Mouse (Mus musculus) embryonic facial prominence, embryonic 13.5 days (tissue): ENCODE measurements around the gene Rrp36. TPM values are rescaled to one million over a fixed set of nuclear protein-coding genes. Genes with fewer than 3 reads are reported as not detected.

Experiments
- ATAC-seq: fragments of 200-750 bp; cut with Nextera tagmentation; 2 replicates; pipeline ENCODE4 v1.8.0; 2017; ENCODE audit warnings: low read depth; ENCODE audit not compliant: insufficient number of reproducible peaks, insufficient read depth, low FRiP score, low TSS enrichment
- H3K27ac ChIP-seq: fragments of 300-500 bp; sonication (generic); 2 replicates; pipeline ENCODE4 v1.5.1; 2015; ENCODE audit warnings: moderate library complexity, mild to moderate bottlenecking, inconsistent platforms
- H3K27me3 ChIP-seq: fragments of 300-500 bp; sonication (generic); 2 replicates; pipeline ENCODE4 v1.6.1; 2015; ENCODE audit warnings: mild to moderate bottlenecking, inconsistent platforms
- H3K36me3 ChIP-seq: fragments of 300-500 bp; sonication (generic); 2 replicates; pipeline ENCODE4 v1.6.1; 2015; ENCODE audit warnings: mild to moderate bottlenecking, inconsistent platforms
- H3K4me1 ChIP-seq: fragments of 300-500 bp; sonication (generic); 2 replicates; pipeline ENCODE4 v1.6.1; 2015; ENCODE audit warnings: inconsistent platforms
- H3K4me2 ChIP-seq: fragments of 300-500 bp; sonication (generic); 2 replicates; pipeline ENCODE4 v1.6.1; 2015; ENCODE audit warnings: moderate library complexity, mild to moderate bottlenecking, inconsistent platforms
- H3K4me3 ChIP-seq: fragments of 300-500 bp; sonication (generic); 2 replicates; pipeline ENCODE4 v1.5.1; 2015; ENCODE audit warnings: mild to moderate bottlenecking, inconsistent platforms
- H3K9ac ChIP-seq: fragments of 300-500 bp; sonication (generic); 2 replicates; pipeline ENCODE4 v1.6.1; 2015; ENCODE audit warnings: mild to moderate bottlenecking, inconsistent platforms
- H3K9me3 ChIP-seq: fragments of 300-500 bp; sonication (generic); 2 replicates; pipeline ENCODE4 v1.6.1; 2016; ENCODE audit warnings: inconsistent platforms
- WGBS: fragments of 180-500 bp; shearing (Covaris S2); methylation state at CpG from one replicate; pipeline ENCODE4 v1.1.7; 2015; ENCODE audit warnings: mixed read lengths; 5-methylcytosine and 5-hydroxymethylcytosine counted together
- polyA plus RNA-seq: library from polyadenylated mRNA; unstranded; fragments of >200 nt; fragmentation: Nextera tagmentation; extraction: Ambion mirVana; gene quantifications from 2 replicates; pipeline ENCODE4 v1.2.1, GENCODE M21; 2015

Rrp36 gene
- polyA plus RNA-seq, 1 experiment from 2014 or later: 75.6 TPM

DNA sequence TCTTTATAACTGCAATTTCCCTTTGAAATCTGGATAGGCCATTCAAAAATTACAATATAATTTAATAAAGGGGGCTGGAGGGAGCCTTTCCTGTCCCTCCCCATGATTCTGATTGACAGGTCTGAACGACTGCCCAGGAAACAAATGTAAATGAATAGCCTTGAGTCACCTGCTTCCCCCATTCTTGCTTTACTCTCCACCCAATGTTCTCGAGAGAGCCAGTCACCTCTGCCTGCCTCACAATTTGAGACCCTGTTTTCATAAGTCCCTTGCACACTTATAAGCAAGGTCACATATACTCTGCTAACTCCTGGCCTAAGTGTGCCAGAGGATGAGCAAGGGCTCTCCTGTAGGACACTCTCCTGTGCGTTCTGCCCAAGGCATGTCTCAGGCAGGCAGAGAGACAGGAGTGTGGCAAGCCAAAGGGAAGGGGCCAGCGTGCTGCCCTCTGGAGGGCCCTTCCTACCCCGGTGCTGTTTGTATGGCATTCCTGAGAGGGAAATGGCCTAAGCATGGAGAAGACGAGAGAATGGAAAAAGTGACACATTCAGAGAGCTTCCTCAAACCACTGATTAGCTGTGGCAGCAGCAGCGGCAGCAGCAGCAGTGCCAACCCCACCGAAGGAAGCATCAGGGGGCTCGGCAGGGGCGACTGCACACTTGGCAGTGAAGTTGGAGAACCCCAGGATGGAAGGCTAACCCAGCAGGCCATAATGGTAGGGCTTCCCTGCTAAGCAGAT, 50.2 kb downstream of the Rrp36 start:
- WGBS: 15% methylated on average over 10 of the region's 10 CpGs
- no peak for ATAC-seq

GRCm38 (mm10) chr17:46622269-46622668, 51.9 kb downstream of the Rrp36 start:
- no peak for ATAC-seq
- H3K9ac ChIP-seq: 0 out of 2 replicates have a peak overlapping the region, but pooled peaks have one; percentile 37
- H3K27ac ChIP-seq: peak overlapping the region; percentile 99
- peak overlapping the region; percentile 55 for H3K4me2 ChIP-seq
- peaks cover 99% of the 10 kb centered on the region for H3K4me1 ChIP-seq
- H3K4me3 ChIP-seq: no peak overlapping the region
- WGBS: 69% methylated on average over 11 of the region's 11 CpGs
- H3K36me3 ChIP-seq: no peaks in the 10 kb centered on the region
- H3K9me3 ChIP-seq: no peaks in the 10 kb centered on the region
- no peaks in the 10 kb centered on the region for H3K27me3 ChIP-seq

More for the DNA sequence above, 50.2 kb downstream of the Rrp36 start:
- no peaks in the 10 kb centered on the region for H3K9me3 ChIP-seq
- peaks cover 90% of the 10 kb centered on the region for H3K4me1 ChIP-seq
- no peaks in the 10 kb centered on the region for H3K36me3 ChIP-seq
- H3K4me2 ChIP-seq: peak overlapping the region; percentile 80
- H3K27ac ChIP-seq: peak overlapping the region; percentile 99
- H3K27me3 ChIP-seq: no peaks in the 10 kb centered on the region
- peak overlapping the region; percentile 29 for H3K4me3 ChIP-seq
- H3K9ac ChIP-seq: peak overlapping the region; percentile 65

GRCm38 (mm10) chr17:46621324-46621723, 52.8 kb downstream of the Rrp36 start:
- 48% methylated on average over 15 of the region's 15 CpGs for WGBS
- Histone ChIP-seq H3K27me3 (no peaks in the 10 kb centered on the region), H3K4me3 (no peak overlapping the region), H3K4me1 (peaks cover 97% of the 10 kb centered on the region), H3K36me3 (no peaks in the 10 kb centered on the region), H3K4me2 (peak overlapping the region; percentile 55), H3K9me3 (no peaks in the 10 kb centered on the region), H3K9ac (peak overlapping the region; percentile 46; the same call in 1 of the 2 replicates), H3K27ac (peak overlapping the region; percentile 99)
- ATAC-seq: no peak

- H3K4me1 ChIP-seq: peaks cover 96% of the 10 kb centered on the region
- no peaks in the 10 kb centered on the region for H3K9me3 ChIP-seq
- no peak for ATAC-seq
- 15% methylated on average over 16 of the region's 16 CpGs for WGBS
- peak overlapping the region; percentile 99 for H3K27ac ChIP-seq
- H3K9ac ChIP-seq: peak overlapping the region; percentile 66
- peak overlapping the region; percentile 27 for H3K4me3 ChIP-seq
- no peaks in the 10 kb centered on the region for H3K27me3 ChIP-seq
- no peaks in the 10 kb centered on the region for H3K36me3 ChIP-seq
- peak overlapping the region; percentile 55 for H3K4me2 ChIP-seq
Measured at GRCm38 (mm10) chr17:46619683-46620357, 54.3 kb downstream of the Rrp36 start.

- no peaks in the 10 kb centered on the region for H3K27me3 ChIP-seq
- peaks cover 96% of the 10 kb centered on the region for H3K4me1 ChIP-seq
- peak overlapping the region; percentile 27 for H3K4me3 ChIP-seq
- peak overlapping the region; percentile 99 for H3K27ac ChIP-seq
- peak overlapping the region; percentile 55 for H3K4me2 ChIP-seq
- 0 out of 2 replicates have a peak, but pooled peaks have one; percentile 43 for ATAC-seq
- no peaks in the 10 kb centered on the region for H3K36me3 ChIP-seq
- no peaks in the 10 kb centered on the region for H3K9me3 ChIP-seq
- WGBS: 4% methylated on average over 27 of the region's 27 CpGs
- H3K9ac ChIP-seq: peak overlapping the region; percentile 66
Measured at GRCm38 (mm10) chr17:46618769-46619682, 55.1 kb downstream of the Rrp36 start.

- H3K4me2 ChIP-seq: peak overlapping the region; percentile 55
- H3K27me3 ChIP-seq: no peaks in the 10 kb centered on the region
- peak overlapping the region; percentile 27 for H3K4me3 ChIP-seq
- ATAC-seq: 0 out of 2 replicates have a peak, but pooled peaks have one; percentile 33
- H3K4me1 ChIP-seq: peaks cover 96% of the 10 kb centered on the region
- H3K27ac ChIP-seq: peak overlapping the region; percentile 99
- under 1% methylated on average over 6 of the region's 6 CpGs for WGBS
- no peaks in the 10 kb centered on the region for H3K36me3 ChIP-seq
- H3K9ac ChIP-seq: peak overlapping the region; percentile 66
- H3K9me3 ChIP-seq: no peaks in the 10 kb centered on the region
Measured at GRCm38 (mm10) chr17:46618394-46618768, 55.8 kb downstream of the Rrp36 start.

- Histone ChIP-seq H3K4me2 (peak overlapping the region; percentile 55), H3K4me1 (peaks cover 96% of the 10 kb centered on the region), H3K27me3 (no peaks in the 10 kb centered on the region), H3K36me3 (no peaks in the 10 kb centered on the region), H3K4me3 (peak overlapping the region; percentile 27), H3K27ac (peak overlapping the region; percentile 99), H3K9ac (peak overlapping the region; percentile 66), H3K9me3 (no peaks in the 10 kb centered on the region)
- ATAC-seq: no peak
- WGBS: 36% methylated on average over 12 of the region's 12 CpGs
Measured at GRCm38 (mm10) chr17:46617799-46618198, 56.4 kb downstream of the Rrp36 start.

Other genes starting within 250 kb of the Rrp36 start
- 1.1 and 3.3 TPM in 2 replicates for gene Crip3, start 245.4 kb downstream of the Rrp36 start, polyA plus RNA-seq
- not detected in 2 replicates for gene Slc22a7, start 235.9 kb downstream of the Rrp36 start, polyA plus RNA-seq
- 0.14 and 0.27 TPM in 2 replicates for gene Ttbk1, start 186.7 kb downstream of the Rrp36 start, polyA plus RNA-seq
- gene Dnph1, start 177.6 kb downstream of the Rrp36 start, polyA plus RNA-seq: 60.8 and 63.5 TPM in 2 replicates
- 10.7 and 11.4 TPM in 2 replicates for gene Cul9, start 128.0 kb downstream of the Rrp36 start, polyA plus RNA-seq
- gene Srf, start 118.2 kb downstream of the Rrp36 start, polyA plus RNA-seq: 6.3 and 8.9 TPM in 2 replicates
- 148 and 149 TPM in 2 replicates for gene Ptk7, start 44.8 kb downstream of the Rrp36 start, polyA plus RNA-seq
- 21.8 and 26.3 TPM in 2 replicates for gene Klc4, start 28.3 kb downstream of the Rrp36 start, polyA plus RNA-seq
- gene Mrpl2, start 28.1 kb downstream of the Rrp36 start, polyA plus RNA-seq: 92.7 and 95.4 TPM in 2 replicates
- 57.4 and 64.1 TPM in 2 replicates for gene Cul7, start 24.0 kb downstream of the Rrp36 start, polyA plus RNA-seq
- gene Mea1, start 4.4 kb upstream of the Rrp36 start, polyA plus RNA-seq: 160 and 176 TPM in 2 replicates
- gene Klhdc3, start 6.6 kb upstream of the Rrp36 start, polyA plus RNA-seq: 121 and 133 TPM in 2 replicates
- gene Ppp2r5d, start 30.8 kb upstream of the Rrp36 start, polyA plus RNA-seq: 85.8 and 100 TPM in 2 replicates
- gene Pex6, start 37.1 kb upstream of the Rrp36 start, polyA plus RNA-seq: 27.9 and 32.4 TPM in 2 replicates
- 0.34 and 1.8 TPM in 2 replicates for gene Gnmt, start 54.8 kb upstream of the Rrp36 start, polyA plus RNA-seq
- 65.5 and 67.0 TPM in 2 replicates for gene Cnpy3, start 77.9 kb upstream of the Rrp36 start, polyA plus RNA-seq
- gene Ptcra, start 89.4 kb upstream of the Rrp36 start, polyA plus RNA-seq: 0.53 TPM in 1 of 2 replicates, not detected in the other
- gene 2310039H08Rik, start 98.3 kb upstream of the Rrp36 start, polyA plus RNA-seq: 69.8 and 78.6 TPM in 2 replicates
- 172 and 178 TPM in 2 replicates for gene Rpl7l1, start 108.3 kb upstream of the Rrp36 start, polyA plus RNA-seq
- 4.4 and 5.0 TPM in 2 replicates for gene Bicral, start 184.1 kb upstream of the Rrp36 start, polyA plus RNA-seq
- 58.5 and 63.3 TPM in 2 replicates for gene Tbcc, start 216.3 kb upstream of the Rrp36 start, polyA plus RNA-seq
- not detected in 2 replicates for gene Prph2, start 236.1 kb upstream of the Rrp36 start, polyA plus RNA-seq